Mouse (Mus musculus) cerebellum, adult 2 months (tissue): ENCODE results near the gene Arhgef25. TPM values are rescaled to one million over a fixed set of nuclear protein-coding genes. Genes with fewer than 3 reads are reported as not detected.

Experiments used
- DNase-seq, 2 experiments: peaks; one replicate each; pipeline ENCODE4 v3.0.0; 2021
- H3K27ac ChIP-seq: fragments of 200-500 bp; 2 replicates; pipeline ENCODE4 v1.5.1; 2012; ENCODE audit warnings: low read length, control low read depth, inconsistent platforms; ENCODE audit not compliant: insufficient read depth
- H3K27me3 ChIP-seq: fragments of 200-500 bp; 2 replicates; pipeline ENCODE4 v1.6.1; 2012; ENCODE audit warnings: inconsistent platforms, mild to moderate bottlenecking, low read length, moderate library complexity; ENCODE audit not compliant: control insufficient read depth, insufficient read depth
- H3K4me1 ChIP-seq: fragments of 200-500 bp; 2 replicates; pipeline ENCODE4 v1.6.1; 2011; ENCODE audit warnings: low read length; ENCODE audit not compliant: control insufficient read depth, insufficient read depth
- H3K4me3 ChIP-seq: fragments of 200-500 bp; replicated peaks from 2 replicates; pipeline ENCODE3; 2011; ENCODE audit warnings: mild to moderate bottlenecking, low read depth, low read length, control low read depth; ENCODE audit not compliant: insufficient read depth
- CTCF ChIP-seq: fragments of 200-500 bp; IDR thresholded peaks from 2 replicates; pipeline ENCODE4 v1.5.1; 2011; ENCODE audit warnings: low read depth, mild to moderate bottlenecking, control low read depth, low read length, moderate library complexity, borderline replicate concordance; ENCODE audit not compliant: insufficient read depth
- POLR2A ChIP-seq: fragments of 200-500 bp; IDR thresholded peaks from 2 replicates; pipeline ENCODE4 v1.6.1; 2011; ENCODE audit warnings: low read length, control low read depth, borderline replicate concordance; ENCODE audit not compliant: insufficient read depth
- WGBS: fragments of 180-500 bp; shearing (Covaris S2); methylation state at CpG from one replicate; pipeline ENCODE4 v1.1.7; 2018; 5-methylcytosine and 5-hydroxymethylcytosine counted together
- polyA plus RNA-seq: library from polyadenylated mRNA; depleted of rRNA; stranded (reverse); fragments of >200 nt; gene quantifications from 2 replicates; pipeline ENCODE4 v1.2.3, GENCODE M21; 2012; rRNA removed

Gene Arhgef25
- 105 and 117 TPM in 2 replicates for polyA plus RNA-seq

DNA sequence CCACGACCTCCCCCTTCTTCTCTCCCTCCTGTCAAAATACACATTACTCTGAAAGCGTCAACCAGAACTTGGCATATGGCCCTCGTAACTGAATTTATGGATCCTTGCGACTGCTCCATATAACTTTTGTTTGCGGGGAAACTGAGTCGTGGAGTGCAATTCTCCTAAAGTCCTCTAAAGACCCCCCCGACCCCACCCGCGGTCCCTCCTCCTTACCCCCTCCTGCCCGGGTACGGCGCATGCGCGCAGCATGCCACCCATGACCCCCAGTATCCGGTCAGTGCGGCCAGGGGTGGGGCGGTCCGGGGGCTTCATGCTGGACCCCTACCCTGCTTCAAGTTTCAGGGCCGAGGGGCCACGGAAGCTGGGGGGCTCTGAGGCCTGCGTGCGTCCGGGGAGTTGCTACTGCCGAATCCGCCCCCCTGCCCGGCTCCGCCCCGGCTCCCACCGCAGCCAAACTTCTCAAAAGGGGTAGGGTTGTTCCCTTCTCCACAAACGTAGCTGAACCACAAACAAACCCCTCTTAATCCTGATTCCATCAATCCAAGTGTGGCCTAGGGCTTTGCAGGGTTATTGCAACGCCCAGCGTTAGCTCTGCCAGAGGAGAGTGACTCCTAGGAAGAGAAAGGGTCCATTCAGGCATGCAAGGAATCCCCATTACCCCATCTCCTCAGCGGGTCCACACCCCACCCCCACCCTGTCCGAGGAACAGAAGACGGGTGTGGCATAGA lies at the start of gene Arhgef25:
TSS of gene Arhgef25 (minus strand) at position 433 of the 731 bp plus-strand sequence.
- Histone ChIP-seq H3K4me3 (peak within 1 kb of the TSS; percentile 86), H3K27me3 (no peaks in the 10 kb centered on the region), H3K27ac (no peak within 1 kb of the TSS), H3K4me1 (no peaks in the 10 kb centered on the region)
- DNase-seq = peak in 1 of 2 experiments; percentile 38
- TF ChIP-seq POLR2A (no peak), CTCF (no peak)
- 15% methylated on average over 35 of the region's 35 CpGs for WGBS

DNA sequence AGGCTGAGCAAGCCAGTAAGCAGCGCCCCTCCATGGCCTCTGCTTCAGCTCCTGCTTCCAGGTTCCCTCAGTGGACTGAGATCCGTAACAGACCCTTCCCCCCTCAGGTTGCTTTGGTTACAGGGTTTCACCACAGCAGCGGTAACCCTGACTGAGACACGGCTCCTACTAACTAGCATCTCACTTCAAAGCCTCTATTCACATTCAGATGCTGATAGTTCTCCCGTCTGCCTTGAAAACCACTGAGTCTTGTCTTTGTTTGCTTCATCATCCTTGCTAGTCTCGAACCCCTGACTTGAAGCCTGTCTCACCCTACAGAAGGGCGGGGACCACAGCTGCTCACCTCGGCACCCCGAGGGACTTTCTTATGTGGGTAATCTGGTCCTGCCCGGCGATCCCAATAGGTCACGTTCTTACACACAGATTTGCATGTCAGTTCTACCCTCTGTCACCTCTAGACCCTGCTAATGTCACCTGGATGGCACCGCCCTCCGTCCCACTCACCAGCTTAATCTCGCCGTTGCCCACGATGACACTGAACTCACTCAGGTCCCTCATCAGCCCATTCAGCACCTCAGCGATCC lies 48.5 kb upstream of the Arhgef25 start:
- WGBS = 75% methylated on average over 18 of the region's 18 CpGs
- H3K4me3 ChIP-seq = no peak overlapping the region
- peaks cover 4% of the 10 kb centered on the region; the same call in 1 of the 2 replicates for H3K4me1 ChIP-seq
- no peak overlapping the region for H3K27ac ChIP-seq
- TF ChIP-seq CTCF (no peak), POLR2A (no peak)
- DNase-seq = no peak
- H3K27me3 ChIP-seq = no peaks in the 10 kb centered on the region

DNA sequence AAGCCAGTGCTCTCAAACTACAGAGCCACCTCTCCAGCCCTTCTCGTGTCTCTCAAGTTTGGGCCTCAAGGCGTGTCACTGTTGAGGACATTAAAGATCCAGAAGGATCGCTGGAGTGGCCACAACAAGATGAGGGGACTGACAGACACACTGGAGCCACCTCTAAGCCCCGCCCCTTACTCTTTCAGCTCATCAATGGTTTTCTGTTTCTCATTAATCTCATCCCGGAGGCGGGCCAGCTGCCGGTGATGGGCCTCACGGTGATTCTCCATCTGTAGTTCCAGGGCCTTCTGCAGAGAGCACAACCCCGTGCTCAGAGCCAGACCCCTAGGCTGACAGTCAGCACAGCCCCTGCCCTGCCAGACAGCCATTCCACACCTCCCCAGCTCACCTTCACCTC lies 46.7 kb upstream of the Arhgef25 start:
- peaks cover 12% of the 10 kb centered on the region for H3K4me1 ChIP-seq
- 53% methylated on average over 9 of the region's 9 CpGs for WGBS
- no peak overlapping the region for H3K27ac ChIP-seq
- no peaks in the 10 kb centered on the region for H3K27me3 ChIP-seq
- TF ChIP-seq POLR2A = no peak
- TF ChIP-seq CTCF = no peak
- DNase-seq = no peak
- H3K4me3 ChIP-seq = no peak overlapping the region

DNA sequence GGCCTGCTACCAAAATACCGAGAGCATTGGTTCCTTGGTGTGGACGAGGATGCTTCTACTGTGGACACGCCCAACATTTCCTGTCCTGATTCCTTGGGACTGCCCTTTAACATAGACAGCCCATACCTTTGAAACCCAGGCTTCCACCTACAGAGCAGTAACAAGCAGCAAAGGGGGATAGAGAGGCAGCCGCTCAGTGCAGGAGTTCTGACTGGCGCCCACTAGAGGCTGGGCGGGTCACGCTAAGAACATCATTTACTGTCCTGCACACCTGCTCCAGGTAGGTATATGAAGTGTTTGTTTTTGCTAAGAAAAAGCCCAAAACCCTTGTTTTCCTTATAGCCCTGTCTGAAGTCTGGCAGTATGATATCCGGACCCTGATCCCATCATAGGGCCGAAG lies 43.3 kb upstream of the Arhgef25 start:
- H3K4me3 ChIP-seq = no peak overlapping the region
- H3K27ac ChIP-seq = no peak overlapping the region
- no peak for DNase-seq
- peaks cover 21% of the 10 kb centered on the region for H3K4me1 ChIP-seq
- WGBS = 83% methylated on average over 9 of the region's 9 CpGs
- no peaks in the 10 kb centered on the region for H3K27me3 ChIP-seq
- TF ChIP-seq POLR2A (no peak), CTCF (peak; percentile 39; the same call in 1 of the 2 replicates)

DNA sequence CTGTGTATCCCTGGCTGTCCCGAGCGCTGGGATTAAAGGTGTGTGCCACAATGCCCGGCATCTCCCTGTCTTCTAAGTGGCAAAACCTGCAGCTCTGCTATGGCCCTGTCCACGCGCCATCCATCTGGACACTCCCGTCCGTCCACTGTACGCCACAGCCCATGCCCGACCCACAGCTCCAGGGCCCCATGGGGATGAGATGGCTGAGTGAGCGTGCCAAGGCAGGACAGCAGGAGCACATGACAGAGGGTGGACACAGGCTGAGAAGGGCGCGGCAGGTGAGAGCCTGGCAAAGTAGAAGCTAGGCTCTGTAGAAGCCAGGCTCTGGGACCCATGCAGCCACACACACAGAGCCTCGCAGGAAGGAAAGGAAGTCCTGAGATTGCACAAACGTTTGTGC lies 41.9 kb upstream of the Arhgef25 start:
- TF ChIP-seq POLR2A = no peak
- no peak for TF ChIP-seq CTCF
- 9% methylated on average over 14 of the region's 14 CpGs for WGBS
- peaks cover 17% of the 10 kb centered on the region for H3K4me1 ChIP-seq
- no peak overlapping the region for H3K4me3 ChIP-seq
- peak overlapping the region; percentile 70; the same call in 1 of the 2 replicates for H3K27ac ChIP-seq
- no peaks in the 10 kb centered on the region for H3K27me3 ChIP-seq
- DNase-seq = peak; percentile 61 to 72

DNA sequence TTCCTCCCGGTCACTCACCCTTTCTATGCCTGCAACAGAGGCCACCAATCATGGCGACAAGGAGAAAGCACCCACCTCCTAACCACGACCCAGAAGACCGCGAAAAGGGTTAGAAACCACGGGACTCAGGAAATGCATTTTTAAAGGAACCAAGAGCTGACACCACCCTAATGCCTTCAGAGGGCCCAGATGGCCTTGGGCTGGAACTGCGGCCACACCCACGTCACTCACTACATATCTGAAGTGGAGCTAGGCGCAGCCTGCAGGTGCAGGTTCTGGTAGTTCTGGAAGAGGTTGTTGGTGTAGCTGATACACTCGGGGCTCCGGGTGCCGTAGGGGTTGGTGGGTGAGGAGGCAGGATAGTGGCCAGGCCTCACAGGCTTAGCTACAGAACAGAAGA lies 40.8 kb upstream of the Arhgef25 start:
- Histone ChIP-seq H3K4me1 (peaks cover 22% of the 10 kb centered on the region), H3K4me3 (no peak overlapping the region), H3K27ac (no peak overlapping the region), H3K27me3 (no peaks in the 10 kb centered on the region)
- WGBS = 88% methylated on average over 12 of the region's 12 CpGs
- TF ChIP-seq CTCF = no peak
- TF ChIP-seq POLR2A = no peak
- no peak for DNase-seq

DNA sequence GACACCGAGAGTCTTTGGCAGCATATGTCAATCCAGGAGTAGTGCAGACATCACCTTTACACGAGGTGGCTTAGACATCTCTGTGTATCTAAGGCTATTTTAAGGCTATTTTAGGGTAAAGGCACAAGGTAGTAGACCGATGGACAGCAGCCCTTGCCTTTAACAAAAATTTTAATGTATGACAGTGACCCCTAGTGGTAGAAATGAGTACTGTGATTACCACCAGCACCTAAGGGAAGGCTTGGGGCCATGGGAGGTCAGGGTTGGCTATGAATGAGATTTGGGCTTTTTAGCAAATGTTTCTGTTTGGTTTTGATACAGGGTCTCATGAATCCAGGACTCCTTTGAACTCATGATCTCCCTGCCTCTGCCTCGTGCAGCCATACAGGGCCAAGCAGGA lies 39.0 kb upstream of the Arhgef25 start:
- Histone ChIP-seq H3K27ac (no peak overlapping the region), H3K27me3 (no peaks in the 10 kb centered on the region), H3K4me1 (peaks cover 22% of the 10 kb centered on the region), H3K4me3 (no peak overlapping the region)
- peak; percentile 49 to 75 for DNase-seq
- TF ChIP-seq POLR2A (no peak), CTCF (peak; percentile 67; the same call in 1 of the 2 replicates)
- WGBS = 21% methylated on average over 4 of the region's 4 CpGs

DNA sequence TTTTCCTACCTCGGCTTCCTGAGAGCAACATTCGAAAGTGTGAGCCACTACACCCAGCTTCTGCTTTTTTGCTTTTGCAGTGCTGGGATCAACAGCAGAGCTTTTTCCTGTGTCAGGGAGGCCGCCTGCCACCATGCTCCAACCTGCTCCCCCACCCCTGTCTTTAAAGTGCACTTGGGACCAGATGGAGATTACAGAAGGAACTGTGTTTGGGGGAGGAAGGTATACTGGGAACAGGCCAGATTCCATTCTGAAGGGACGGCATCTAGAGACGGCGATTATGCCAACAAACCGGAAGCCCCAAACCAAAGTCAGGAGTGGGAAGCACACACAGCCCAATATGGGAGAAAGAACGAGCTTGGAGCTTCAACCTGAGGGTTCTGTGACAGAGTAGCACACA lies 37.3 kb upstream of the Arhgef25 start:
- Histone ChIP-seq H3K27ac (no peak overlapping the region), H3K4me1 (peaks cover 20% of the 10 kb centered on the region), H3K4me3 (no peak overlapping the region), H3K27me3 (no peaks in the 10 kb centered on the region)
- DNase-seq = no peak
- WGBS = 60% methylated on average over 8 of the region's 8 CpGs
- TF ChIP-seq POLR2A (no peak), CTCF (no peak)
